Mouse (Mus musculus): Measurements from ENCODE around the gene Itk. TPM values are rescaled to one million over a fixed set of nuclear protein-coding genes. Genes with fewer than 3 reads are reported as not detected.

The Itk gene
- polyA plus RNA-seq, 1 experiment: 94.9 TPM

- Histone ChIP-seq H3K4me3 (ENCODE audit: insufficient read depth, low read depth, low read length) (no peak overlapping the region), H3K27ac (ENCODE audit: insufficient read depth, low read depth, low read length) (no peak overlapping the region), H3K4me1 (ENCODE audit: control insufficient read depth, insufficient read depth, low read length) (peaks cover 8% of the 10 kb centered on the region)
- no peak for TF ChIP-seq POLR2A (IDR thresholded peaks at IDR 0.05; ENCODE audit: insufficient read depth, low read depth, low read length)
- 37% methylated on average over 7 of the region's 7 CpGs for WGBS
Observed at GRCm38 (mm10) chr11:46314534-46314933, 74.8 kb downstream of the Itk start.

- Histone ChIP-seq H3K4me1 (ENCODE audit: control insufficient read depth, insufficient read depth, low read length) (peaks cover 14% of the 10 kb centered on the region), H3K4me3 (ENCODE audit: insufficient read depth, low read depth, low read length) (no peak overlapping the region), H3K27ac (ENCODE audit: insufficient read depth, low read depth, low read length) (no peak overlapping the region)
- 58% methylated on average over 6 of the region's 6 CpGs for WGBS
- TF ChIP-seq CTCF (IDR thresholded peaks at IDR 0.05; ENCODE audit: insufficient read depth, low read depth, low read length) (no peak), POLR2A (IDR thresholded peaks at IDR 0.05; ENCODE audit: insufficient read depth, low read depth, low read length) (no peak)
Observed at GRCm38 (mm10) chr11:46313851-46314250, 75.5 kb downstream of the Itk start.

- H3K27ac ChIP-seq (ENCODE audit: insufficient read depth, low read depth, low read length): peak within 1 kb of the TSS; percentile 60
- peaks cover 16% of the 10 kb centered on the region for H3K4me1 ChIP-seq (ENCODE audit: control insufficient read depth, insufficient read depth, low read length)
- TF ChIP-seq POLR2A (IDR thresholded peaks at IDR 0.05; ENCODE audit: insufficient read depth, low read depth, low read length): no peak
- TF ChIP-seq CTCF (IDR thresholded peaks at IDR 0.05; ENCODE audit: insufficient read depth, low read depth, low read length): no peak
- H3K4me3 ChIP-seq (ENCODE audit: insufficient read depth, low read depth, low read length): peak within 1 kb of the TSS; percentile 90
- 7% methylated on average over 14 of the region's 14 CpGs for WGBS
Observed at GRCm38 (mm10) chr11:46312523-46313035, 76.7 kb downstream of the Itk start, which contains the start of gene Cyfip2. Cyfip2 (minus strand) TSS chr11:46312859.

GRCm38 (mm10) chr11:46311703-46312522 is 77.4 kb downstream of the Itk start:
- WGBS: under 1% methylated on average over 68 of the region's 71 CpGs
- Histone ChIP-seq H3K27ac (ENCODE audit: insufficient read depth, low read depth, low read length) (peak overlapping the region; percentile 60), H3K4me3 (ENCODE audit: insufficient read depth, low read depth, low read length) (peak overlapping the region; percentile 90), H3K4me1 (ENCODE audit: control insufficient read depth, insufficient read depth, low read length) (peaks cover 16% of the 10 kb centered on the region)
- TF ChIP-seq CTCF (IDR thresholded peaks at IDR 0.05; ENCODE audit: insufficient read depth, low read depth, low read length) (no peak), POLR2A (IDR thresholded peaks at IDR 0.05; ENCODE audit: insufficient read depth, low read depth, low read length) (peak; percentile 88)

GRCm38 (mm10) chr11:46311181-46311702 is 78.1 kb downstream of the Itk start:
- TF ChIP-seq CTCF (IDR thresholded peaks at IDR 0.05; ENCODE audit: insufficient read depth, low read depth, low read length): no peak
- TF ChIP-seq POLR2A (IDR thresholded peaks at IDR 0.05; ENCODE audit: insufficient read depth, low read depth, low read length): no peak
- H3K4me3 ChIP-seq (ENCODE audit: insufficient read depth, low read depth, low read length): peak overlapping the region; percentile 90
- WGBS: 5% methylated on average over 14 of the region's 14 CpGs
- H3K27ac ChIP-seq (ENCODE audit: insufficient read depth, low read depth, low read length): peak overlapping the region; percentile 60
- H3K4me1 ChIP-seq (ENCODE audit: control insufficient read depth, insufficient read depth, low read length): peaks cover 16% of the 10 kb centered on the region

GRCm38 (mm10) chr11:46310647-46311063 is 78.7 kb downstream of the Itk start:
- Histone ChIP-seq H3K4me3 (ENCODE audit: insufficient read depth, low read depth, low read length) (peak overlapping the region; percentile 90), H3K4me1 (ENCODE audit: control insufficient read depth, insufficient read depth, low read length) (peaks cover 16% of the 10 kb centered on the region), H3K27ac (ENCODE audit: insufficient read depth, low read depth, low read length) (peak overlapping the region; percentile 46)
- TF ChIP-seq CTCF (IDR thresholded peaks at IDR 0.05; ENCODE audit: insufficient read depth, low read depth, low read length): no peak
- TF ChIP-seq POLR2A (IDR thresholded peaks at IDR 0.05; ENCODE audit: insufficient read depth, low read depth, low read length): no peak
- WGBS: 19% methylated on average over 5 of the region's 5 CpGs

- Histone ChIP-seq H3K4me3 (ENCODE audit: insufficient read depth, low read depth, low read length) (peak overlapping the region; percentile 46), H3K27ac (ENCODE audit: insufficient read depth, low read depth, low read length) (peak overlapping the region; percentile 46; the same call in 1 of the 2 replicates), H3K4me1 (ENCODE audit: control insufficient read depth, insufficient read depth, low read length) (peaks cover 22% of the 10 kb centered on the region)
- TF ChIP-seq CTCF (IDR thresholded peaks at IDR 0.05; ENCODE audit: insufficient read depth, low read depth, low read length) (no peak), POLR2A (IDR thresholded peaks at IDR 0.05; ENCODE audit: insufficient read depth, low read depth, low read length) (no peak)
- WGBS: 21% methylated on average over 10 of the region's 10 CpGs
Observed at GRCm38 (mm10) chr11:46309808-46310555, 79.3 kb downstream of the Itk start.

- Histone ChIP-seq H3K27ac (ENCODE audit: insufficient read depth, low read depth, low read length) (no peak overlapping the region), H3K4me1 (ENCODE audit: control insufficient read depth, insufficient read depth, low read length) (peaks cover 24% of the 10 kb centered on the region), H3K4me3 (ENCODE audit: insufficient read depth, low read depth, low read length) (peak overlapping the region; percentile 46)
- no peak for TF ChIP-seq POLR2A (IDR thresholded peaks at IDR 0.05; ENCODE audit: insufficient read depth, low read depth, low read length)
- TF ChIP-seq CTCF (IDR thresholded peaks at IDR 0.05; ENCODE audit: insufficient read depth, low read depth, low read length): no peak
- WGBS: 15% methylated on average over 20 of the region's 20 CpGs
Observed at GRCm38 (mm10) chr11:46309111-46309741, 80.1 kb downstream of the Itk start.

Measured in olfactory bulb, adult 2 months (tissue).